Mouse (Mus musculus) spleen, postnatal 14 days (tissue): Measurements from ENCODE around the gene Lpcat3.

Experiments
- DNase-seq, 2 experiments: peaks; one replicate each; pipeline ENCODE4 v3.0.0; 2021 to 2022; ENCODE audit warnings: low spot score in 2 of 2

The Lpcat3 gene

DNA sequence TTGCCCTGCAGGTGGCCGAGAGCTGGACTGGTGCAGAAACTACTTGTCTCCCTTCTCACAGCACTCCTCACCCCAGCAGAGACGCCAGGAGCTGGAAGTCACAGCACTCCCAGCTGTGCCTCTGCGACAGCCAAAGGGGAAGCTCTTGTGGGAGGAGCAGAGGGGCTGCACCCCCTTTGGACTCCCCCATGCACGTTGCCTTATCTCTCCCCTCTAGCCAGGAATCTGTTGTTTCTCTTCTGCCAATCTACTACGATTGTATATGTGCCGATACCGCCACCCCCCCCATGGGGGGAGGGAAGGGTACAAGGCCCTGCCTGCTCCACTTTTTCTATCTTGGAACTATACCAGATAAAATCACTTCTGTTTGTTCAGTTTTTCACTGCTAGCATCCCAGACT is 41.0 kb downstream of the Lpcat3 start:
- no peak for DNase-seq

GRCm38 (mm10) chr6:124704417-124704816 is 41.6 kb downstream of the Lpcat3 start:
- no peak for DNase-seq

- DNase-seq: no peak
Measured at GRCm38 (mm10) chr6:124706061-124706627, 43.3 kb downstream of the Lpcat3 start.

- no peak for DNase-seq
Measured at GRCm38 (mm10) chr6:124708289-124708889, 45.6 kb downstream of the Lpcat3 start.

DNA sequence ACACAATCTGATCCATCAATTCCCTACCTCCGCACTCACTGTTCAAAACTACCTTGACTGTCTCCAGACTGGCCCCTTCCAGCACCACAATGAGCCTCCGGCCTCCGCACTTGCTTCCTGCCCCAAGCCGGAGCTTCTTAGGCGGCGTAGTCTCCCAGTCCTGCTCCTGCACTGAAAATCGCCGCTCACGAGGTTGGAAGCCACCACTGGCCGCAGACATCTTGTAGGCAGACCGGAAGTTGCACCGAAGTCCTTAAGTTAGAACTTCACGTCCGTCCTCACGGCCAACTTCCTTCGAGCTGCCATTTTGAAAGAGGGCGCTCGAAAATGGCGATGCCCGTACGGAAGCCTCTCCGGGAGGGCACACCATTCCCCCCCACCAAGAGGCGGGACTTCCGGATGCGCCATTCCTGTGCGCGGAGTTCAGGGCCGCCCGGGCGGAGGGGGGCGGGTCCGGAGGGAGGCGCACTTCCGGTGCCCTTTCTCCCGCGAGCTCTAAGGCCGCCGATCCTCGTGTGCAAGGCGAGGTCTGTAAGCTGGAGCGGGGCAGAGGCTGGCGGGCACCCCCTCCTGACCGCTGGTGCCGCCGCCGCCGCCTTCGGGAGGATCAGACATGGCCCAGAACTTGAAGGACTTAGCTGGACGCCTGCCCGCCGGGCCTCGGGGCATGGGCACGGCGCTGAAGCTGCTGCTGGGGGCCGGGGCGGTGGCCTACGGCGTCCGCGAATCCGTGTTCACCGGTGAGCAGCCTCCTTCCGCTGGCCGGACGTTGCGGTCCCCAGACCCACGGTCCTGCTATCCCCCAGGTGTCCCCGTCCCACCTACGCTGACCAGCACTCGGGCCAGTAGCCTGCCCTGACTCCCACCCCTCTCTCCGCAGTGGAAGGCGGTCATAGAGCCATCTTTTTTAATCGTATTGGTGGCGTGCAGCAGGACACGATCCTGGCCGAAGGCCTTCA is 49.3 kb downstream of the Lpcat3 start, which contains the start of the genes Emg1 and Phb2:
Gene Emg1 (minus strand): TSS at position 355 of the 959 bp plus-strand sequence.
Gene Phb2 (plus strand): TSS at position 513 of the 959 bp plus-strand sequence.
- peak; percentile 95 to 98 for DNase-seq

DNA sequence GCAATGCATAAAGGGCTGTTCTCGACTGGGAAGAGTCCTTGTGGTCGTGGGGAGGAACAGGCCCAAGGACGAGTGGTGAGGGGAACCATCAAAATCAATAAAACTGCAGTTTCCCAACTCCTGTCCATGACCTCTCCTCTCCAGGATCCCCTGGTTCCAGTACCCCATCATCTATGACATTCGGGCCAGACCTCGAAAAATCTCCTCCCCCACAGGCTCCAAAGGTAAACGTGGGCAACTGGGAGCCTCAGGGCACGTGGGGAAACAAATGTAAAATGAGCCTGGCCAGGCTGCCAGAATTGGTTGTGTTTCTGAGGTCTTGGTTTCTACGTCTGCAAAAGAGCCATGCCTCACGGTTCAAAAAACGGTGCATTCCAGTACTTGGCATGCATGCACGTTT is 50.1 kb downstream of the Lpcat3 start:
- no peak for DNase-seq

GRCm38 (mm10) chr6:124716864-124717490 is 54.1 kb downstream of the Lpcat3 start:
- DNase-seq: peak in 1 of 2 experiments; percentile 57

DNA sequence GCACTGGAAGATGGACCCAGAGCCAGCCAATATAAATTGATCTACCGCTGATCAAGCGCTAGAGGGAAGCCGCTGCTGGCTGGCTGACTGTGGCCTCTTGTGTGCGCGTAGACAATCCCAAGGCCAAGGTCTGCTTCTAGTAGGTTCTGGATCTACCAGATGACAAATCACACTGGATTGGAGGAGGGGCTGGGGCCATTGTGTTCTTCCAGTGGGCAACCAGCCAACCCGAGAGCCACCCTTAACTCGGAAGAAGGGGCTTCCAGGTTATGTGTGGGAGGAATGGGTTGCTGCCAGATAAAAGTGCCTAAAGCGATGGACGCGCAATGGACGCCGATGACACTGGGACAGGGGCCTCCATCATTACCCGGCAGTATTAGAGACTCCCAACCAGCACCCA is 55.1 kb downstream of the Lpcat3 start:
- DNase-seq: no peak

- DNase-seq: no peak
Measured at GRCm38 (mm10) chr6:124718703-124719102, 55.9 kb downstream of the Lpcat3 start.

- no peak for DNase-seq
Measured at GRCm38 (mm10) chr6:124719354-124719978, 56.6 kb downstream of the Lpcat3 start.

DNA sequence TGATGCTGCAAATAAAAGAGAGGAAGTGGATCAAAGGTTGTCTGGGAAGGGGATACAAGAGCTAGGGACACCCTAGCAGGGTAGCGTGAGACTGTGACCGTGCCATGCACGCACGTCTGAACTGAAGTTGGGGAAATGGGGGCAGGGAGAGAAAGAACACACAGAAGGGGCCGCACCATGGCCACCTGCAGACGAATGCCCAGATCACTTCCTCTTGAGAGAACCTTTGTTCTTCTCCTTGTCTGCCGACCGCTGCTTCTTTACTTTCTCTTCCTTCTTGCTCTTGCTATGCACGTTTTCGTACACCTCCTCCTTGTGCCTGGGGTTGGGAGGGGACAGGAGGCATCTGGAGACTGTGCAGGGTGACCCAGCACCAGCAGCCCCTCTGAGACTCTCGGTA is 58.1 kb downstream of the Lpcat3 start:
- DNase-seq: no peak

DNA sequence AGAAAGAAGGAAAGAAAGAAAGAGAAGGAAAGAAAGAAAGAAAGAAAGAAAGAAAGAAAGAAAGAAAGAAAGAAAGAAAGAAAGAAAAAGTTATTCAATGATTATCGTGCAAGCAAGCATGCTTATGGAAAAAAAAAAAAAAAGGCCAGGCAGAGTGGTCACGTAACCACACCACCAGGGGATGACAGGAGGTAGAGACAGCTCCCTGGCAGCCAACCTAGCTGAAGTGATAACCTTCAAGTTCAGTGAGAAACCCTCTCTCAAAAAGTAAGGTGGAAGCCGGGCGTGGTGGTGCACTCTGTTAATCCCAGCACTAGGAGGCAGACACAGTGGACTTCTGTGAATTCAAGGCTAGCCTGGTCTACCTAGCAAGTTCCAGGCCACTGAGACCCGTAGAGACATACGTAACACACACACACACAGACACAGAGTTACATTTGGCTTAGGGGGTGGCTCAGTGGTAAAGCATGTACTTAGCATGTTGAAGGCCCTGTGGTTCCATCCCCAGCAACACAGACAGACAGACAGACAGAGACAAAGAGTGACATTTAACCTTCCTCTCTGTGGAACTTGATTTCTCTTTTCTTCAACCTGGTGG is 60.1 kb downstream of the Lpcat3 start:
- DNase-seq: no peak

GRCm38 (mm10) chr6:124723541-124723940 is 60.7 kb downstream of the Lpcat3 start:
- no peak for DNase-seq

GRCm38 (mm10) chr6:124724472-124724871 is 61.6 kb downstream of the Lpcat3 start:
- no peak for DNase-seq

DNA sequence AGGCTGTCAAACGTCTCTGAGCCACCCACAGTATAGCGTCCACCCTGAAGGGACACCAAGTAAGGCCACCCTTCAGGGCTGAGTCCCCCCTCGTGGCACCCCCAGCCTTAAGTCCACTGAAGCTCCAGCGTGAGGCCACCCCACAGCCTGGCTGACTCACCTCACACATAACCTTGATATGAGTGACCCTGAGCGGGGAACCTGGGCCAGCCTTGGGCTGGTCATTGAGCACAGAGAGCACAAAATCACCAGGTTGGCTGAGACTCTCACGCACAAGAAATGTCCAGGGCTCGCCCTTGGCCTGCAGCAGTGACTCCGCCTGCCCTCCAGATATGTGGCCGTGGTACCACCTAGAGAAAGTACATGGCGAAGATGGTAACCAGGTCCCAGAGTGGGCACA is 65.8 kb downstream of the Lpcat3 start:
- no peak for DNase-seq

DNA sequence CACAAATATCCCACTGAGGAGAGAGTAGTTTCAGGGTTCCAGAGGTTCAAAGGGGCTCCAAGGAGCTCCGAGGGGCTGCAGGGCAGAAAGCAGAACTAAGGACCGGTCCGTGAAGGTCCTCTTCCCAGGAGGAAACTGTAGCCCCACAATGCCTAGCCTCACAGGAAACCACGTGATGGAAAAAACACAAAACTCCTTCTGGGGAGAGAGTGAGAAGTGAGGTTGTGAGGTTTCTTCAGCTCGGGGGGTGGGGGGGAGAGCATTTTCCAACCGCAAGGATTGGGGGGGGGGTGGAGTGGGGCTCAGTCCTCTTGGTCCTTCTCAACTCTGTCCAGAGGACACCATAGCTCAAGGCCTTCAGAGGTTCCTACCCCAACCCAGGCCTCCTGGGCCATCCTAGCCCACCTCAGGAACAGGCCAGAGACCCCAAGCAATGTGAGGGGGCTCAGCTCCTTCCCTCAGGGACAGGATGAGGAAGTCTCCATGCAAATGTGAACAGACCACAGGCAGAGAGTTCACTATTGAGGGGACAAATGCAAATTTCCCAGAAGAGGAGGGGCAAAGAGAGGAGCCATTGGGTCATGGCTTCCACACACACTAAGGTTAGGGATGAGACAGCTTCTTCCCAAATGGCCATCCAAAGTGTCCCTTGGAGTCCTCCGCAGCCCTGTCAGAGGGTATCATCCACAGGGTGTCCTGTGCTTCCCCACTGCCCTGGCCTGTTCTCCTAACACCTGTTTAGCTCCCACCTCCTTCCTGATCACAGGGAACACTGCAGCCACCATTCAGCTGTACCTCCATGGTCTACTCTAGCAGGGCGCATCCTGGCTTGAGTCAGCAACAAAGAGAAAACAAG is 67.3 kb downstream of the Lpcat3 start:
- DNase-seq: no peak

GRCm38 (mm10) chr6:124731038-124731437 is 68.2 kb downstream of the Lpcat3 start:
- no peak for DNase-seq

DNA sequence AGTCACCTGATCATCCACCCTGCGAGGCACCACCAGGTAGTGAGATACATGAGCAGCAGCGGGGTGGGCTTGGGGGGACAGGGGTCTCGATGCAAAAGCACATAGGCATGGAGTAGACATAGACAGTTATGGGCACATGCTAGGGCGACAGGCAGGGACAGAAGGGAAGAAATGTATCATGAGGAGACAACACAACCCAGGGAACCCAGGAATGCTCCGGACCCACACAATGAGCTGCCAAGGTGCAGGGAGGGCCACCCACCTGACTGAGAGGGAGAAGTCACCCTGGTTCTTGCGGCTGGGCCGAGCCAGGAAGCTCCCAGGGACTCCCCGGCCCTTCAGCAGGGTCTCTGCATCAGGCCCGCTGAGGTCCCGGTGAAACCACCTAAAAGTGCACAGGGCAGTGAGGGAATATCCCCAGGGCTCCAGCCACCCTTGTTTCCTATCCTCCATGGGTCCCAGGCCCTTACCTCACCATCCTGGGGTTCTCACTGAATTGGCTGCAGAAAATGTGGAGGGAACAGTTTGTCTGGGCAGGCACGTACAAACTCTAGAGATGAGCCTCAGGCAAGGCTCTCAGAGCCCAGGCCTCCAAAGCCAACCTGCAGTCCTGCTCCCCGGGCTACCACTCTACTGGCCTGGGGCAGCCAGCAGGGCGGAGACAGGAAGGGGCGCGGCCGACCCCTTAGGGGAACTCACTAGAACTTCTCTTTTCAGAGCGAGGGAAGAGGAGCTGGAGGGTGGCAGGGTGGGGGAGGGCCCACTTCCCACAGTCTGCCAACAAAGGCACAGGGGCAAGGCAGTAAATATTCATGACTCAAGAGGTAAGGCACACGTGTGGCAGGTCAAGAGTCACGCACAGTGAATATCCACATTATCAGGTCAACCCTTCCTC is 69.9 kb downstream of the Lpcat3 start:
- peak; percentile 71 to 80 for DNase-seq

DNA sequence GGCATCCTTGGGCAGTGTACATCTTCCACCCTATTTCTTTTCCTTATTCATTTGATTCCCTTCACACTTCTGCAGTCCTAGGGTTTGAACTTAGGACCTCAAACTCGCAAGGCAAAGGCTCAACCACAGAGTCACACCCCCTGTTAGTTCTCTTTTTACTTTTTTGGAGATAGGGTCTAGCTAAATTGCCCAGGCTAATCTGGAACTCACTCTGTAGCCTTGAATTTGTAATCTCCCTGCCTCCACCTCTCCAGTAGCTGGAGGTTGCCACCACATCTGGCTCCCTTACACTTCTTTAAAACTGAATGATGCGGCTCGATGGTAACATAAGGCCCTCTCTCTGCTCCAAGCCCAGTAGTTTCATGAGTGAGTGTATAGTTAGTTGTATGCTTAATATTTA is 71.6 kb downstream of the Lpcat3 start:
- DNase-seq: no peak
